Mouse (Mus musculus): Measurements from ENCODE around the gene Selenom. TPM values are rescaled to one million over a fixed set of nuclear protein-coding genes. Genes with fewer than 3 reads are reported as not detected.

Gene Selenom
- polyA plus RNA-seq, 1 experiment from 2014 or later, result 61.8 TPM

- no peak for ATAC-seq (ENCODE audit: low FRiP score, low read depth)
- 67% methylated on average over 5 of the region's 5 CpGs for WGBS
- Histone ChIP-seq H3K36me3 (no peaks in the 10 kb centered on the region), H3K27me3 (replicated peaks) (no peaks in the 10 kb centered on the region), H3K4me3 (no peak overlapping the region), H3K4me1 (no peaks in the 10 kb centered on the region), H3K27ac (no peak overlapping the region), H3K9ac (no peak overlapping the region), H3K9me3 (no peaks in the 10 kb centered on the region), H3K4me2 (replicated peaks) (no peak overlapping the region)
Observed at GRCm38 (mm10) chr11:3496756-3497155, 17.7 kb upstream of the Selenom start.

GRCm38 (mm10) chr11:3497296-3497695 is 17.2 kb upstream of the Selenom start:
- no peak overlapping the region for H3K9ac ChIP-seq
- no peaks in the 10 kb centered on the region for H3K9me3 ChIP-seq
- no peaks in the 10 kb centered on the region for H3K27me3 ChIP-seq (replicated peaks)
- H3K4me1 ChIP-seq, result no peaks in the 10 kb centered on the region
- 100% methylated on average over 1 of the region's 1 CpGs for WGBS
- H3K36me3 ChIP-seq, result no peaks in the 10 kb centered on the region
- no peak for ATAC-seq (ENCODE audit: low FRiP score, low read depth)
- no peak overlapping the region for H3K4me2 ChIP-seq (replicated peaks)
- H3K4me3 ChIP-seq, result no peak overlapping the region
- no peak overlapping the region for H3K27ac ChIP-seq

GRCm38 (mm10) chr11:3502057-3502456 is 12.4 kb upstream of the Selenom start:
- no peak overlapping the region for H3K4me2 ChIP-seq (replicated peaks)
- ATAC-seq (ENCODE audit: low FRiP score, low read depth), result no peak
- H3K27me3 ChIP-seq (replicated peaks), result no peaks in the 10 kb centered on the region
- H3K4me3 ChIP-seq, result no peak overlapping the region
- no peak overlapping the region for H3K27ac ChIP-seq
- H3K4me1 ChIP-seq, result no peaks in the 10 kb centered on the region; the same call in 1 of the 2 replicates
- 80% methylated on average over 17 of the region's 17 CpGs for WGBS
- no peaks in the 10 kb centered on the region for H3K36me3 ChIP-seq
- no peaks in the 10 kb centered on the region for H3K9me3 ChIP-seq
- no peak overlapping the region for H3K9ac ChIP-seq

GRCm38 (mm10) chr11:3502459-3503072 is 11.9 kb upstream of the Selenom start:
- Histone ChIP-seq H3K36me3 (no peaks in the 10 kb centered on the region), H3K4me1 (no peaks in the 10 kb centered on the region; the same call in 1 of the 2 replicates), H3K27me3 (replicated peaks) (no peaks in the 10 kb centered on the region), H3K4me3 (no peak overlapping the region), H3K9me3 (no peaks in the 10 kb centered on the region), H3K4me2 (replicated peaks) (no peak overlapping the region), H3K27ac (no peak overlapping the region), H3K9ac (no peak overlapping the region)
- no peak for ATAC-seq (ENCODE audit: low FRiP score, low read depth)
- WGBS, result 83% methylated on average over 18 of the region's 18 CpGs

- H3K27ac ChIP-seq, result no peak overlapping the region
- ATAC-seq (ENCODE audit: low FRiP score, low read depth), result no peak
- WGBS, result 74% methylated on average over 11 of the region's 11 CpGs
- no peaks in the 10 kb centered on the region for H3K9me3 ChIP-seq
- H3K9ac ChIP-seq, result no peak overlapping the region
- H3K4me1 ChIP-seq, result no peaks in the 10 kb centered on the region; the same call in 1 of the 2 replicates
- H3K4me2 ChIP-seq (replicated peaks), result 0 out of 2 replicates have a peak overlapping the region, but pooled peaks have one; percentile 27
- no peaks in the 10 kb centered on the region for H3K27me3 ChIP-seq (replicated peaks)
- no peak overlapping the region for H3K4me3 ChIP-seq
- H3K36me3 ChIP-seq, result no peaks in the 10 kb centered on the region
Observed at GRCm38 (mm10) chr11:3503755-3504693, 10.5 kb upstream of the Selenom start.

GRCm38 (mm10) chr11:3508226-3508625 is 6.3 kb upstream of the Selenom start:
- H3K9ac ChIP-seq, result no peak overlapping the region
- no peaks in the 10 kb centered on the region for H3K27me3 ChIP-seq (replicated peaks)
- H3K27ac ChIP-seq, result no peak overlapping the region
- no peak overlapping the region for H3K4me3 ChIP-seq
- H3K36me3 ChIP-seq, result no peaks in the 10 kb centered on the region
- H3K9me3 ChIP-seq, result no peaks in the 10 kb centered on the region
- H3K4me2 ChIP-seq (replicated peaks), result no peak overlapping the region
- WGBS, result 57% methylated on average over 7 of the region's 7 CpGs
- no peaks in the 10 kb centered on the region; the same call in 1 of the 2 replicates for H3K4me1 ChIP-seq
- ATAC-seq (ENCODE audit: low FRiP score, low read depth), result no peak

GRCm38 (mm10) chr11:3509181-3510085 is 5.1 kb upstream of the Selenom start:
- Histone ChIP-seq H3K27me3 (replicated peaks) (no peaks in the 10 kb centered on the region), H3K36me3 (no peaks in the 10 kb centered on the region), H3K9ac (no peak overlapping the region), H3K4me2 (replicated peaks) (no peak overlapping the region), H3K9me3 (no peaks in the 10 kb centered on the region), H3K4me3 (no peak overlapping the region), H3K27ac (no peak overlapping the region), H3K4me1 (no peaks in the 10 kb centered on the region; the same call in 1 of the 2 replicates)
- 77% methylated on average over 8 of the region's 8 CpGs for WGBS
- ATAC-seq (ENCODE audit: low FRiP score, low read depth), result no peak

- Histone ChIP-seq H3K27ac (no peak overlapping the region), H3K9me3 (no peaks in the 10 kb centered on the region), H3K36me3 (no peaks in the 10 kb centered on the region), H3K4me3 (no peak overlapping the region), H3K9ac (no peak overlapping the region), H3K4me2 (replicated peaks) (no peak overlapping the region), H3K4me1 (peaks cover 6% of the 10 kb centered on the region; the same call in 1 of the 2 replicates), H3K27me3 (replicated peaks) (peaks cover 5% of the 10 kb centered on the region)
- no peak for ATAC-seq (ENCODE audit: low FRiP score, low read depth)
- 88% methylated on average over 2 of the region's 2 CpGs for WGBS
Observed at GRCm38 (mm10) chr11:3510321-3510720, 4.2 kb upstream of the Selenom start.

GRCm38 (mm10) chr11:3513291-3513690 is 1.2 kb upstream of the Selenom start:
- Histone ChIP-seq H3K36me3 (no peaks in the 10 kb centered on the region), H3K4me2 (replicated peaks) (no peak overlapping the region), H3K27me3 (replicated peaks) (peaks cover 31% of the 10 kb centered on the region), H3K27ac (no peak overlapping the region), H3K4me1 (peaks cover 22% of the 10 kb centered on the region), H3K9me3 (no peaks in the 10 kb centered on the region), H3K4me3 (no peak overlapping the region), H3K9ac (no peak overlapping the region)
- no peak for ATAC-seq (ENCODE audit: low FRiP score, low read depth)
- WGBS, result 91% methylated on average over 6 of the region's 6 CpGs

- Histone ChIP-seq H3K27me3 (replicated peaks) (peaks cover 33% of the 10 kb centered on the region), H3K4me1 (peaks cover 22% of the 10 kb centered on the region), H3K9me3 (no peaks in the 10 kb centered on the region), H3K36me3 (peaks cover 3% of the 10 kb centered on the region; the same call in 1 of the 2 replicates), H3K4me3 (peak overlapping the region; percentile 47), H3K27ac (no peak overlapping the region), H3K4me2 (replicated peaks) (peak overlapping the region; percentile 69), H3K9ac (0 out of 2 replicates have a peak overlapping the region, but pooled peaks have one; percentile 29)
- WGBS, result 8% methylated on average over 4 of the region's 4 CpGs
- peak; percentile 11; the same call in 1 of the 2 replicates for ATAC-seq (ENCODE audit: low FRiP score, low read depth)
Observed at GRCm38 (mm10) chr11:3515216-3515615, 732 bp downstream of the Selenom start.

GRCm38 (mm10) chr11:3515637-3516036 is 1.2 kb downstream of the Selenom start:
- H3K4me1 ChIP-seq, result peaks cover 22% of the 10 kb centered on the region
- no peaks in the 10 kb centered on the region for H3K9me3 ChIP-seq
- 83% methylated on average over 4 of the region's 4 CpGs for WGBS
- H3K27me3 ChIP-seq (replicated peaks), result peaks cover 33% of the 10 kb centered on the region
- H3K9ac ChIP-seq, result no peak overlapping the region
- H3K27ac ChIP-seq, result no peak overlapping the region
- no peak for ATAC-seq (ENCODE audit: low FRiP score, low read depth)
- peak overlapping the region; percentile 69 for H3K4me2 ChIP-seq (replicated peaks)
- H3K36me3 ChIP-seq, result peaks cover 3% of the 10 kb centered on the region; the same call in 1 of the 2 replicates
- no peak overlapping the region for H3K4me3 ChIP-seq

All from neural tube, embryonic 12.5 days (tissue).